ENCODE assay signal across 14 mouse cellular contexts in the genomic region with DNA sequence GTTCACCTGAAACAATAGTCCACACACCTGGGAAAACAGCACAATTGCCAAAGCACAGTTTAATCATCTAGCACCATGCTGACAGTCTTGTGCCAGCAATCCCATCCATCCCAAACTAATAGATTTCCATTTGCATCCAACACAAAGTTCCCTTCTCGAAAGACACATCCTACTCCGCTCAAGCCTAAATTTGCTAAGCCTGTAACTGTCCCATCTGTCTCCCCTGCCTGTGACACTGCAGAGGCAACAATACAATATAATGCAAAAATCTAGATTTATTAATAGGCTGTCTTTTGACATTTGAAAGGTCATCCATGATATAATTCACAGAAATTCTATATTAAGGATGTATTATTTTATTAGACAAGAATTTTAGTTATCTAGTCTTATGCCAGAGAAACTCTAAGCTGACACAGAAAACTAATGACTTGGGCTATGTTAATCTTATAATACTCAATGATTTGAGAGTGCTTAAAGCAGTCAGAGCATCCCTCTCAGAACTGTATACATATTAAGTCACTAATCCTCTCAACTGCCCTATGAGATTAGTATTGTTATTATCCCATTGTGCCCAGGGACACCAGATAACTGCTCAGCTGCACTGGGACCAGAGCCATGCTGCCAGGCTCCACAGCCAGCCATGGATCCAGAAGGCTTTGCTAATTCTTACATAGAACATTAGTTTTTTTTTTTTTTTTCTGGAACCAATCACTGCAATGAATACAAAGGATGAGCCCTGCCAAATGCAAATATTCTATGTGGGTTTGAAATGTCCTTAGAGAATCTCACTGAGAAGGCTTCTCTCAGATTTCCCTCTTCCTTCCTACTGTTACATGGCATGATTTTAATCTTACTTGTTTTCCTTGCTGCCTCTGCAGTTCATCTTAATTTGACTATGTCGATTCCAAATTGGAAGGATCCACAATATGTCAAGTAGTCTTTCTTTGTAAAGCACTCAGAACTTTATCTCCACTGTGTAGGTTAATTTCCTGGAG.
DNase-seq lines count a peak whose midpoint lies in the region; ATAC-seq and TF ChIP-seq lines count a peak whose summit lies in the region.
"Had no signal": no experiment of that assay in that cellular context is flagged by ENCODE, and none has a peak within 500 bp of the region (broad histone marks: within the 10 kb centered on the region; RNA-seq: fewer than 3 reads in every experiment).

No protein-coding gene starts in this region.

- no peaks in the 10 kb centered on the region for H3K36me3 ChIP-seq in hindbrain, embryonic 15.5 days
- H3K36me3 ChIP-seq in hindbrain, embryonic 13.5 days = no peaks in the 10 kb centered on the region
- no peaks in the 10 kb centered on the region for H3K36me3 ChIP-seq in midbrain, embryonic 15.5 days (replicated peaks)
- H3K36me3 ChIP-seq: embryonic facial prominence, embryonic 13.5 days; liver, embryonic 15.5 days had no signal

- no peaks in the 10 kb centered on the region for H3K9me3 ChIP-seq in hindbrain, embryonic 15.5 days
- no peaks in the 10 kb centered on the region for H3K9me3 ChIP-seq in hindbrain, embryonic 13.5 days
- H3K9me3 ChIP-seq in midbrain, embryonic 15.5 days = no peaks in the 10 kb centered on the region
- H3K9me3 ChIP-seq: embryonic facial prominence, embryonic 13.5 days; liver, embryonic 15.5 days had no signal

- H3K9ac ChIP-seq in hindbrain, embryonic 15.5 days = no peak overlapping the region
- no peak overlapping the region for H3K9ac ChIP-seq in hindbrain, embryonic 13.5 days
- H3K9ac ChIP-seq in midbrain, embryonic 15.5 days = no peak overlapping the region
- H3K9ac ChIP-seq: embryonic facial prominence, embryonic 13.5 days; liver, embryonic 15.5 days had no signal

- TF ChIP-seq CTCF in brain, embryonic 14.5 days (IDR thresholded peaks at IDR 0.05; ENCODE audit: borderline replicate concordance, extremely low read depth, insufficient read depth, insufficient read length) = no peak

- WGBS in hindbrain, embryonic 15.5 days = 86% methylated on average over 3 of the region's 3 CpGs
- WGBS in hindbrain, embryonic 13.5 days = 87% methylated on average over 3 of the region's 3 CpGs
- 59% methylated on average over 3 of the region's 3 CpGs for WGBS in midbrain, embryonic 15.5 days

- no peak overlapping the region for H3K4me3 ChIP-seq in hindbrain, embryonic 15.5 days
- no peak overlapping the region for H3K4me3 ChIP-seq in hindbrain, embryonic 13.5 days
- H3K4me3 ChIP-seq in midbrain, embryonic 15.5 days = no peak overlapping the region
- H3K4me3 ChIP-seq: embryonic facial prominence, embryonic 13.5 days; liver, embryonic 15.5 days had no signal

- no peak overlapping the region for H3K4me2 ChIP-seq in hindbrain, embryonic 15.5 days
- H3K4me2 ChIP-seq in hindbrain, embryonic 13.5 days = no peak overlapping the region
- H3K4me2 ChIP-seq in midbrain, embryonic 15.5 days = no peak overlapping the region
- H3K4me2 ChIP-seq: embryonic facial prominence, embryonic 13.5 days; liver, embryonic 15.5 days had no signal

- peak; percentile 61; the same call in 1 of the 2 replicates for ATAC-seq in hindbrain, embryonic 15.5 days (ENCODE audit: low FRiP score, low read depth)
- ATAC-seq in hindbrain, embryonic 13.5 days (ENCODE audit: low FRiP score) = no peak
- peak; percentile 95 for ATAC-seq in midbrain, embryonic 15.5 days (replicated peaks)
- ATAC-seq: CD4-positive, CD25-positive, alpha-beta regulatory T cell, adult 4 months had no signal

- H3K4me1 ChIP-seq in hindbrain, embryonic 15.5 days (replicated peaks) = no peaks in the 10 kb centered on the region
- no peaks in the 10 kb centered on the region for H3K4me1 ChIP-seq in hindbrain, embryonic 13.5 days (replicated peaks)
- no peaks in the 10 kb centered on the region for H3K4me1 ChIP-seq in midbrain, embryonic 15.5 days
- H3K4me1 ChIP-seq: embryonic facial prominence, embryonic 13.5 days; liver, embryonic 15.5 days had no signal

- no peaks in the 10 kb centered on the region for H3K27me3 ChIP-seq in hindbrain, embryonic 15.5 days
- no peaks in the 10 kb centered on the region for H3K27me3 ChIP-seq in hindbrain, embryonic 13.5 days
- no peaks in the 10 kb centered on the region for H3K27me3 ChIP-seq in midbrain, embryonic 15.5 days (replicated peaks)
- H3K27me3 ChIP-seq: embryonic facial prominence, embryonic 13.5 days; liver, embryonic 15.5 days had no signal

- DNase-seq in brain, embryonic 14.5 days (ENCODE audit: low read depth) = peak; percentile 73
- DNase-seq in layer of hippocampus, adult 18-20 months (ENCODE audit: low spot score in 2 of 2) = peak; percentile 15 to 70
- DNase-seq in liver = no peak
- no peak for DNase-seq in spleen, postnatal 14 days (ENCODE audit: low spot score in 2 of 2)
- DNase-seq: cerebellum, postnatal 25 days; heart, adult 11 months; kidney, postnatal 10 days; lung, postnatal 36 days had no signal

- H3K27ac ChIP-seq in hindbrain, embryonic 15.5 days (replicated peaks) = no peak overlapping the region
- H3K27ac ChIP-seq in hindbrain, embryonic 13.5 days = no peak overlapping the region
- 0 out of 2 replicates have a peak overlapping the region, but pooled peaks have one; percentile 5 for H3K27ac ChIP-seq in midbrain, embryonic 15.5 days
- H3K27ac ChIP-seq: embryonic facial prominence, embryonic 13.5 days; liver, embryonic 15.5 days had no signal

- TF ChIP-seq POLR2A in brain, embryonic 14.5 days (IDR thresholded peaks at IDR 0.05; ENCODE audit: borderline replicate concordance, extremely low read depth, insufficient read depth, insufficient read length, poor library complexity, severe bottlenecking) = no peak

Comparison
In these comparisons a context has a peak if more than half of its experiments do, and no peak if none do; other contexts are left out.
1. DNase-seq: peak in brain, embryonic 14.5 days (single experiment) and layer of hippocampus, adult 18-20 months (2 of 2); none in liver (single experiment) and spleen, postnatal 14 days (0 of 2).